Comparison of ENCODE assay signal across 11 mouse cellular contexts in the genomic region with DNA sequence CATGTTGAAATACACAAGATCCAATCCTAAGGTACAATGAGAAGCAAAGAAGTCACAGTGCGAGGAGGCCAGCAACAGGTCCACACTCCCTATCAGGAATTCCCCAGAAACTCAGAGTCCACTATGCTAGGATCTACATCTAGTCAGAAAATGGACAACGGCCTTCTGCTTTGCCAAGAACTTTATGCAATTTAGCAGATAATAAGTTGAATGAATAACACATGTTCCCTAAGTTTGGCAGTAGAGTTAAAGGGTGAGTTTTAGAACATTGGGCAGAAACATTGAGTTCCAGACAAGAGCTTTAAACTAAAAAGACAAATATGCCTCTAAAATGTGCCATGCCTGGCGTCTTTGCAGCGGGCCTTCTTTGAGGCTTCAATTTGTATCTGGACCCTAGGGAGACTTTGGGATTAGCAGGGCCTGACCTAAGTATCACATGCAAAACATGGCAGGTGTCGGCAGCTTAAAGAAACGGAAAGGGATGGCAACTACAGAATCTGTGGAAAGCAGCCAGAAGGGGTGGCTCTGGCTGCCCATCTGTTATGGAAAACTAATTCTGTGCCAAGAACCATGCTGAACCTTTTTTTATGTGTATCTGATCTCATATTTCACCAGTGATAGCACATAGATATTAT.
DNase-seq lines count a peak whose midpoint lies in the region; ATAC-seq and TF ChIP-seq lines count a peak whose summit lies in the region.
"Had no signal": no experiment of that assay in that cellular context is flagged by ENCODE, and none has a peak within 500 bp of the region (broad histone marks: within the 10 kb centered on the region; RNA-seq: fewer than 3 reads in every experiment).

No protein-coding gene starts in this region.

- H3K27ac ChIP-seq in embryonic facial prominence, embryonic 14.5 days (replicated peaks; ENCODE audit: low read depth, low read length), result 0 out of 2 replicates have a peak overlapping the region, but pooled peaks have one; percentile 39
- no peak overlapping the region for H3K27ac ChIP-seq in embryonic facial prominence, embryonic 10.5 days (replicated peaks)
- H3K27ac ChIP-seq in lung, embryonic 16.5 days (ENCODE audit: low read length), result no peak overlapping the region
- no peak overlapping the region for H3K27ac ChIP-seq in thymus, adult 2 months (ENCODE audit: control insufficient read depth, insufficient read depth, low read length)
- H3K27ac ChIP-seq: intestine, embryonic 15.5 days; lung, embryonic 15.5 days had no signal

- H3K4me3 ChIP-seq in embryonic facial prominence, embryonic 14.5 days (ENCODE audit: low read depth, low read length), result no peak overlapping the region
- no peak overlapping the region for H3K4me3 ChIP-seq in embryonic facial prominence, embryonic 10.5 days
- no peak overlapping the region for H3K4me3 ChIP-seq in lung, embryonic 16.5 days (ENCODE audit: low read length)
- H3K4me3 ChIP-seq in thymus, adult 2 months (ENCODE audit: control insufficient read depth, insufficient read depth, low read length), result no peak overlapping the region
- H3K4me3 ChIP-seq: intestine, embryonic 15.5 days; lung, embryonic 15.5 days had no signal

- H3K9ac ChIP-seq in embryonic facial prominence, embryonic 14.5 days (ENCODE audit: low read depth, low read length), result no peak overlapping the region
- no peak overlapping the region for H3K9ac ChIP-seq in lung, embryonic 16.5 days (ENCODE audit: low read length)
- H3K9ac ChIP-seq: intestine, embryonic 15.5 days; lung, embryonic 15.5 days had no signal

- H3K36me3 ChIP-seq in embryonic facial prominence, embryonic 14.5 days (ENCODE audit: control insufficient read depth, insufficient read depth, low read length), result no peaks in the 10 kb centered on the region
- no peaks in the 10 kb centered on the region for H3K36me3 ChIP-seq in embryonic facial prominence, embryonic 10.5 days (replicated peaks)
- H3K36me3 ChIP-seq in lung, embryonic 16.5 days (ENCODE audit: control insufficient read depth, insufficient read depth, low read length), result no peaks in the 10 kb centered on the region
- no peaks in the 10 kb centered on the region for H3K36me3 ChIP-seq in thymus, adult 2 months (ENCODE audit: control insufficient read depth, insufficient read depth, low read length)
- H3K36me3 ChIP-seq: intestine, embryonic 15.5 days; lung, embryonic 15.5 days had no signal

- no peaks in the 10 kb centered on the region for H3K9me3 ChIP-seq in embryonic facial prominence, embryonic 14.5 days (ENCODE audit: control insufficient read depth, low read length)
- no peaks in the 10 kb centered on the region for H3K9me3 ChIP-seq in embryonic facial prominence, embryonic 10.5 days
- no peaks in the 10 kb centered on the region for H3K9me3 ChIP-seq in lung, embryonic 16.5 days (ENCODE audit: control insufficient read depth, low read length)
- H3K9me3 ChIP-seq: intestine, embryonic 15.5 days; lung, embryonic 15.5 days had no signal

- H3K27me3 ChIP-seq in embryonic facial prominence, embryonic 14.5 days (replicated peaks; ENCODE audit: control insufficient read depth, insufficient read depth, low read length), result no peaks in the 10 kb centered on the region
- no peaks in the 10 kb centered on the region for H3K27me3 ChIP-seq in embryonic facial prominence, embryonic 10.5 days (replicated peaks; ENCODE audit: low read depth, poor library complexity, severe bottlenecking)
- H3K27me3 ChIP-seq in lung, embryonic 16.5 days (ENCODE audit: control insufficient read depth, insufficient read depth, low read depth, low read length), result no peaks in the 10 kb centered on the region
- no peaks in the 10 kb centered on the region for H3K27me3 ChIP-seq in thymus, adult 2 months (ENCODE audit: control insufficient read depth, insufficient read depth, low read length)
- H3K27me3 ChIP-seq: intestine, embryonic 15.5 days; lung, embryonic 15.5 days; Patski had no signal

- no peak for TF ChIP-seq POLR2A in thymus, adult 2 months (IDR thresholded peaks at IDR 0.05; ENCODE audit: control insufficient read depth, extremely low read depth, insufficient read depth, low read length, poor library complexity)

- no peak overlapping the region for H3K4me2 ChIP-seq in embryonic facial prominence, embryonic 14.5 days (ENCODE audit: low read depth, low read length)
- H3K4me2 ChIP-seq in lung, embryonic 16.5 days (ENCODE audit: low read depth, low read length), result no peak overlapping the region
- H3K4me2 ChIP-seq: intestine, embryonic 15.5 days; lung, embryonic 15.5 days had no signal

- TF ChIP-seq CTCF in thymus, adult 2 months (IDR thresholded peaks at IDR 0.05; ENCODE audit: borderline replicate concordance, control insufficient read depth, extremely low read depth, insufficient read depth, low read length, poor library complexity), result no peak

- DNase-seq in embryonic facial prominence, embryonic 14.5 days (ENCODE audit: low spot score), result peak; percentile 65
- DNase-seq in embryonic facial prominence, embryonic 10.5 days (ENCODE audit: low spot score), result no peak
- peak; percentile 45 for DNase-seq in layer of hippocampus, adult 11-12 months (ENCODE audit: low spot score)
- DNase-seq in layer of hippocampus, postnatal 10 days (ENCODE audit: low spot score in 2 of 2), result no peak
- peak; percentile 68 to 75 for DNase-seq in cerebellum, postnatal 14 days
- DNase-seq in thymus, adult 2 months, result no peak
- no peak for DNase-seq in kidney, postnatal 14 days

- ATAC-seq in embryonic facial prominence, embryonic 14.5 days (ENCODE audit: low read depth), result peak; percentile 60; the same call in 1 of the 2 replicates
- peak; percentile 17; the same call in 1 of the 2 replicates for ATAC-seq in lung, embryonic 16.5 days (ENCODE audit: low read depth)
- ATAC-seq: intestine, embryonic 15.5 days; Patski had no signal

- peaks cover 6% of the 10 kb centered on the region; the same call in 1 of the 2 replicates for H3K4me1 ChIP-seq in embryonic facial prominence, embryonic 14.5 days (ENCODE audit: control insufficient read depth, insufficient read depth, low read length)
- no peaks in the 10 kb centered on the region for H3K4me1 ChIP-seq in embryonic facial prominence, embryonic 10.5 days
- peaks cover 4% of the 10 kb centered on the region; the same call in 1 of the 2 replicates for H3K4me1 ChIP-seq in lung, embryonic 16.5 days (replicated peaks; ENCODE audit: control insufficient read depth, insufficient read depth, low read length)
- H3K4me1 ChIP-seq in thymus, adult 2 months (replicated peaks; ENCODE audit: control insufficient read depth, insufficient read depth, low read length), result no peaks in the 10 kb centered on the region; the same call in 1 of the 2 replicates
- H3K4me1 ChIP-seq: intestine, embryonic 15.5 days had no signal

- 50% methylated on average over 6 of the region's 6 CpGs for WGBS in embryonic facial prominence, embryonic 14.5 days
- whole genome bisulfite sequencing in embryonic facial prominence, embryonic 10.5 days, result 79% methylated on average over 6 of the region's 6 CpGs
- 70% methylated on average over 6 of the region's 6 CpGs for WGBS in lung, embryonic 16.5 days
- 96% methylated on average over 6 of the region's 6 CpGs for WGBS in thymus, adult 2 months

Comparison
In these comparisons a context has a peak if more than half of its experiments do, and no peak if none do; other contexts are left out.
1. DNase-seq: peak in embryonic facial prominence, embryonic 14.5 days (single experiment), layer of hippocampus, adult 11-12 months (single experiment) and cerebellum, postnatal 14 days (2 of 2); none in embryonic facial prominence, embryonic 10.5 days (single experiment), layer of hippocampus, postnatal 10 days (0 of 2), thymus, adult 2 months (single experiment) and kidney, postnatal 14 days (single experiment).